Mouse (Mus musculus) thymus, postnatal 10 days (tissue): ENCODE results near the gene Fam83c.
"Not testable (repeated sequence)": the region's sequence is repeated elsewhere in the genome, so short reads cannot be mapped to it uniquely, and the experiment has no call there.

Experiments
- DNase-seq, 2 experiments: peaks; one replicate each; pipeline ENCODE4 v3.0.0; 2021; ENCODE audit warnings: low spot score in 2 of 2

Fam83c gene

DNA sequence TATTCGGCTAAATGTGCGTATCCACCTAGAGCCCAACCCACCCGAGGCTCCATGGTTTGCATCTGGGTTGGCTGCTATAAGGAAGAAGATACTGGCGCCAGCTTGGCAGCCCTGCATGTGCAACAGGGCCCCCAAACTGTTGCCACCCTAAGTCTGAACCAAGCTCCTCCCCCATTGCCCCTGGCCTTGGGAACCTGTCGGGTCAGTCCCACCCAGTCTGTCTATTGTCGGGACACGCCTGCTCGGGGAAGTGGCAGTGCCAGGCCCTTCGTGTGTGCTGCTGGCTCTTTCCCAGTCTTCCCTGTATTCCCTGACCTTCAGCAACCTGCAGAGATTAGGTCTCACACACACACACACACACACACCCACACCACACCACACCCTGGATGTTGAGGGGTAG is at the start of gene Fam83c:
TSS of gene Fam83c (minus strand) at position 123 of the 400 bp plus-strand sequence.
- no peak for DNase-seq

- DNase-seq = no peak
Observed at GRCm38 (mm10) chr2:155882087-155882486, 47.4 kb upstream of the Fam83c start.

- no peak for DNase-seq
Observed at GRCm38 (mm10) chr2:155878964-155879876, 44.6 kb upstream of the Fam83c start.

DNA sequence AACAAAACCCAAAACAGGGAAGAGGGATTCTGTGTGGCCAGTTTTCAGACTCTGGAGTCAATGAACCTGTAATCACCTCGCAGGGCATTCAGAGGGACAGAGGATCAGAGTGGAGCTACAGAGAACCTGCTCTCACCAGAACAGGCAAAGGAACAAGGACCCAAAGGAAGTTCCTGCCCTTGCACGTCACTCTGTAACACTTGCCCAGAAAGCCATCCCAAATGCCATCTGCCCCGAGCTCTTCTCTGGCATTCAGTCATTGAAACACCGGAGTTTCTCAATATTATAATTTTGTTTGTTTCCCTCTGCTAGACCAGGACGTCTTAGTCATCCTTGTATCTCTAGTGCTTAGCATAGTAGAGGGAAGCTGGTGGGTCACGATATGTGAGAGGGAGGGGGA is 39.0 kb upstream of the Fam83c start:
- no peak for DNase-seq

- no peak for DNase-seq
Observed at GRCm38 (mm10) chr2:155872930-155873507, 38.4 kb upstream of the Fam83c start.

DNA sequence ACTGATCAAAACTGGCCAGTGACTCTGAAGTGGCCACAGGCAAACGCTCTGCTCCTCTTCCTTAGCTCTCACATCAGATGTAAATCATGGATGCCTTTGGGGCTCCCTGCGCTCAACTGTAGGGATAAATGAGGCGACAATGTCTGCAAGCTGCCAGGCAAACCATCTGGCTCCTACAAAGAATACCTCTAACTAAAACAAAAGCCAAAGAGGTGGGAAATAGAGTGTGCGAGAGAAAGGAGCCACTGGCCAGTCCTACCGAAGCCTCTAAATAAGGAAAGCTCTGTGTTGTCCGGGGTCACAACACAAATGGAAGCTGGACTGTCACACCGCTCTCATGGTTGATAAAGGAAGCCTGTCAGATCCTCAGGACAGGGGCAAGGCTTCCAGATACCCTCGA is 37.8 kb upstream of the Fam83c start:
- no peak for DNase-seq

DNA sequence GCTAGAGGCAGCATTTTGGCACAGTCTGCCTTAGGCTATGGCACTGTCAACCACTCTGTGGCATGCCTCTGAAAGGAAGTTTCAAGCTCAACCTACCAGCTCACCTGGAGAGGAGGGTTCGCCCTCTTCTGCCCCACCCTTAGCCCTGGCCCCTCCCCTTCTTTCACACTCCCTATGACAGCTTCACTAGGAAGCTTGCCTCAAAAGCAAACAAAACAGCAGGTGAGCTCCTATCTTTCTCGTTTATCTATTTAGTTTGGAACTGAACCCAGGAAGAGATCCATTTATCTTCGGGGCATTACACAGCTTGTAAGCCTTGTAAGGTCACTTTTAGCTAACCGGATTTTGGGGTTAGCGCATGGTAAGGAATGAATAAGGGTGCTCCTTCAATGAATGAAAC is 35.1 kb upstream of the Fam83c start:
- no peak for DNase-seq

DNA sequence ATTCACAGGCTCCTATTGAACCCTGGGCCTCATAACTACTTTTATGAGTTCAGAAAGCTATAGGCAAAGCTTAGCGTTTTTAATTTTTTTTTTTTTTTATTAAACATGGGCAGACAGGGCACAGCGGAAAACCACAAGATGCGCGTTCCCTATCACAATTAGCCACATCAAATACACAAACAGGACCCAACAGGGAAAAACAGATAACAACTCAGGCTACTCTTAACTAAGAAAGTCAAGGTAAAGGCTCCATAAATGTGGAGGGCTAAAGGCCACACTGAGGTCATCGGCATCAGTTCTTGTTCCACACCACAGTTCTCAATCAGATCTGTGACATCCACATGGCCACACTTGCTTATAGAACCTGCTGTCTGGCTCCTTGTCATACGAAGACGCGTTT is 33.7 kb upstream of the Fam83c start:
- DNase-seq = no peak

- no peak for DNase-seq
Observed at GRCm38 (mm10) chr2:155863301-155863867, 28.7 kb upstream of the Fam83c start.

- no peak for DNase-seq
Observed at GRCm38 (mm10) chr2:155862573-155863300, 28.1 kb upstream of the Fam83c start.

DNA sequence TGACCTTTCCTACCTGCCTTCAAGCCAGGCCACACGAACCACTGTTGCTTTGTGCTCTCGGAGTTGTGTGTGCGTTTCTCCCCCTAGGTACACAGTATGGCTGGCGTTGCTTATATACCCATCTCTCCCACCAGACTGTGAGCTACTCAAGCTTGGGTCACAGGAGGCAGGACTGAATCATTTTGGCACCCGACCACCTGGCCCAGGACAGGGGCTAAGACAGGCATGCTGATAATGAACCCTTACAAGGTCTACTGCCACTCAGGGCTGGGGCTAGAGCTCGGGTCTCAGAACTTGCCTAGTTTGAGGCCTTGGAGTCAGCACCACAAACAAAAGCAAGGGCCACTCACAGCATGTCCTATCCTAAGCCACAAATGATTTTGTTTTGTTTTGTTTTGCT is 26.9 kb upstream of the Fam83c start:
- no peak for DNase-seq

- DNase-seq = no peak
Observed at GRCm38 (mm10) chr2:155860102-155860501, 25.4 kb upstream of the Fam83c start.

DNA sequence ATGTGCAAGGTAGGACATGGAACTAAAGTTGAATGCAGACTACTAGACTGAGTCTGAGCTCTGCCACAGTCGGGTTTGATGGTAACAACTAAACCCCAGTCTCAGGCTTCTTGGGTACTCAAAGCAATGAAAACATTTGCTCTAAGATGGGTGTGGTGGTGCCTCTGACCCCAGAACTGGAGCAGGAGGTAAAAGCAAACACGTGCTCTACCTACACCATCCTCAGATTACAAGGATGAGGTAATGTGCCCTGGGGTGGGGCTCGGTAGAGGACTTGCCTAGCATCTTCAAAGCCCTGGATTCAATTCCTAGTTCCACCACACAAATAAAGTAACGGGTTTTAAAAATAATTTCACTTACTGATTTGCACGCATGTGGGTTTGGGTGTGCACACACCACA is 17.9 kb upstream of the Fam83c start:
- DNase-seq = no peak

GRCm38 (mm10) chr2:155850120-155850519 is 15.5 kb upstream of the Fam83c start:
- DNase-seq = no peak

DNA sequence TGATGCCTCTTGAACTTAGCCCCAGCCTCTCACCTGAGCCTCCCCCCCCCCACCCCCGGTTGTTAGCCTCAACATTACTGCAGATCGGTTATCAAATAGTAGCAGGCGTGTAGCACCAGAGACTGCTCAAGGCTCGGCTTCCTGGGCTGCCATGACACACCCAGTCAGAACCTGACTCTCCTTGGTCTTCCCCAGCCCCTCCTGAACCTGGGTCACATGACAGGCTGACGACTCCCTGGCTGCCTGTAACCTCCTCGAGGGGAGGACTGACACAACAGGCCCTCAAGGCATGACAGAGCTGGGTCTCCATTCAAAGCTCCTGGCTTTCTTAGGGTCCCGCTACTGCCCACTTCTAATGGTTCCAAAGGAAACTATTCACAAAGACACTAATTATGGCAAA is 14.8 kb upstream of the Fam83c start:
- DNase-seq = no peak

DNA sequence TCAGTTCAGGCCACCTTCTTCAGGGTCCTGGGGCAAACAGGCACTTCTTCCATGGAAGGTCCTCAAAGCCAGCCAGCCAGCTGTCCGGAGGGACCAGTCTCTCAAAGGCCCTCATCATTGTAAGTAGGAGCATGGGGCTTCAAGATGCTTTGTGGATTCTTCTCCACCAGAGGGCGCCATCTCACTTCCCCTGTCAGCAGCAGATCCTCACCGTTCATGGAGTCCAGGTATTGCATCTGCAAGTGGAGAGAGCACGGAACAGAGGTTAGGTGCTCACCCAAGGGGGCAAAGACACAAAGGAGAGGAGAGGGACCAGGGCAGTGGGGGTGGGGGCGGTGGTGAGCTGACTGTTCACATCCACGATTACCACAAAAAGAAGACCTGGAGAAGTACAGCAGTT is 13.6 kb upstream of the Fam83c start:
- DNase-seq = peak; percentile 34 to 81

- DNase-seq = no peak
Observed at GRCm38 (mm10) chr2:155846930-155847329, 12.3 kb upstream of the Fam83c start.

- DNase-seq = no peak
Observed at GRCm38 (mm10) chr2:155838961-155839360, 4.3 kb upstream of the Fam83c start.

- no peak for DNase-seq
Observed at GRCm38 (mm10) chr2:155837961-155838360, 3.3 kb upstream of the Fam83c start.

DNA sequence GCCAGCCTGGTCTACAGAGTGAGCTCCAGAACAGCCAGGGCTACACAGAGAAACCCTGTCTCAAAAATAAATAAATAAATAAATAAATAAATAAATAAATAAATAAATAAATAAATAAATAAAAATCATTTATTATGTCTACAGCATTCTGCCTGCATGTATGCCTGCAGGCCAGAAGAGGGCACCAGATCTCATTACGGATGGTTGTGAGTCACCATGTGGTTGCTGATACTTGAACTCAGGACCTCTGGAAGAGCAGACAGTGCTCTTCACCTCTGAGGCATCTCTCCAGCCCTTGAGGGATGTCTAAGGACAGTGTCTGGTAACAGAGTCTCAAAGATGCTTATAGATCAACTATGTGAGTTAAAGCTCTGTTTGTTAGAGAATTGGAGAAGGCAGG is 2.6 kb downstream of the Fam83c start:
- not testable (repeated sequence) for DNase-seq

DNA sequence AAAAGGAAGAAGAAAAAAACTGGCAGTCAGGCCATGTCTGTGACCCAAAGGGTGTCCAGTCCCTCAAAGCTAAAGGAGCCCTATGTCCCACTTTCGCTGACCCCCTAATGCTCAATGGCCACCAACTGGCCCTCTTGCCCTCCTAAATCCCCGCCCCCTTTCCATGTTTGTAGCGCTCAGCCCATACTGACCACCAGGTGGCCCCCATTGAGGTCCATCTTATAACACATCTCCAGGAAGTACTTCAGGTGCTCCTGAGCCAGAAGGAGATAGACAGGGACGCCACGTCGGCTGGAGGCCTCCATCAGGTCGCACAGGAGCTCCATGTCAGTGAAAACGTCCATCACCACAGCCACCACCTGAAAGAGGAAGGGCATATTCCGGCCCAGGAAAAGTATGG is 3.4 kb downstream of the Fam83c start:
- no peak for DNase-seq

DNA sequence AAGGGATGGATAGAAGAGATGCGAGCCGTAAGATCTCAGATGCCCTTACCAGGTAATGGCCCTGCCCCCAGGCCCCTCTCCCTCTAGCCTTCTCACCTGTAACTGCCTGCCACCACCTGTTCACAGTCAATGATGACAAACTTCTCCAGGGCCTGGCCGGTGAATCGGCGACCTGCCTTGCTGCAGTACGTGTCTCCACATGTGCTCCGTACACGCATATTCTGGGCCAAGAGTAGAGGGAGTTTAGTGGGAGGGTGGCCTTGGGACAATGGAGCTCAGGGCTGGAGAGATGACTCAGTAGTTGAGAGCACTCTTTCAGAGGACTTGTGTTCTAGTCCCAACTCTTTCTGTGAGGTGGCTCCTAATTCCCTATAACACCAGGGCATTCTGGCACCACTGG is 3.8 kb downstream of the Fam83c start:
- no peak for DNase-seq
